Mouse (Mus musculus) liver, embryonic 15.5 days (tissue): ENCODE measurements around the gene Nlgn1. TPM values are rescaled to one million over a fixed set of nuclear protein-coding genes. Genes with fewer than 3 reads are reported as not detected.

Experiments used
- ATAC-seq: fragments of 200-750 bp; cut with Nextera tagmentation; 2 replicates; pipeline ENCODE4 v1.8.0; 2017; ENCODE audit warnings: moderate number of reproducible peaks, mild to moderate bottlenecking, moderate library complexity; ENCODE audit not compliant: insufficient read depth
- H3K27ac ChIP-seq: fragments of 300-500 bp; sonication (generic); replicated peaks from 2 replicates; pipeline ENCODE4 v1.5.1; 2015; ENCODE audit warnings: mild to moderate bottlenecking, inconsistent platforms
- H3K27me3 ChIP-seq: fragments of 300-500 bp; sonication (generic); 2 replicates; pipeline ENCODE4 v1.6.1; 2015; ENCODE audit warnings: mild to moderate bottlenecking, inconsistent platforms
- H3K36me3 ChIP-seq: fragments of 300-500 bp; sonication (generic); replicated peaks from 2 replicates; pipeline ENCODE4 v1.6.1; 2015; ENCODE audit warnings: moderate library complexity, mild to moderate bottlenecking, inconsistent platforms
- H3K4me1 ChIP-seq: fragments of 300-500 bp; sonication (generic); replicated peaks from 2 replicates; pipeline ENCODE4 v1.6.1; 2015; ENCODE audit warnings: inconsistent platforms
- H3K4me2 ChIP-seq: fragments of 300-500 bp; sonication (generic); 2 replicates; pipeline ENCODE4 v1.6.1; 2015; ENCODE audit warnings: moderate library complexity, mild to moderate bottlenecking, inconsistent platforms
- H3K4me3 ChIP-seq: fragments of 300-500 bp; sonication (generic); replicated peaks from 2 replicates; pipeline ENCODE4 v1.5.1; 2015; ENCODE audit warnings: mild to moderate bottlenecking, inconsistent platforms
- H3K9ac ChIP-seq: fragments of 300-500 bp; sonication (generic); 2 replicates; pipeline ENCODE4 v1.6.1; 2015; ENCODE audit warnings: moderate library complexity, mild to moderate bottlenecking, inconsistent platforms
- H3K9me3 ChIP-seq: fragments of 300-500 bp; sonication (generic); replicated peaks from 2 replicates; pipeline ENCODE4 v1.6.1; 2016; ENCODE audit warnings: inconsistent platforms
- WGBS: fragments of 180-500 bp; shearing (Covaris S2); methylation state at CpG from one replicate; pipeline ENCODE4 v1.1.7; 2015; ENCODE audit warnings: mixed read lengths; ENCODE audit not compliant: insufficient replicate concordance; 5-methylcytosine and 5-hydroxymethylcytosine counted together
- polyA plus RNA-seq: library from polyadenylated mRNA; unstranded; fragments of >200 nt; fragmentation: Nextera tagmentation; extraction: Ambion mirVana; gene quantifications from 2 replicates; pipeline ENCODE4 v1.2.1, GENCODE M21; 2015

The Nlgn1 gene
- polyA plus RNA-seq, 1 experiment from 2014 or later, result 0.05 TPM

DNA sequence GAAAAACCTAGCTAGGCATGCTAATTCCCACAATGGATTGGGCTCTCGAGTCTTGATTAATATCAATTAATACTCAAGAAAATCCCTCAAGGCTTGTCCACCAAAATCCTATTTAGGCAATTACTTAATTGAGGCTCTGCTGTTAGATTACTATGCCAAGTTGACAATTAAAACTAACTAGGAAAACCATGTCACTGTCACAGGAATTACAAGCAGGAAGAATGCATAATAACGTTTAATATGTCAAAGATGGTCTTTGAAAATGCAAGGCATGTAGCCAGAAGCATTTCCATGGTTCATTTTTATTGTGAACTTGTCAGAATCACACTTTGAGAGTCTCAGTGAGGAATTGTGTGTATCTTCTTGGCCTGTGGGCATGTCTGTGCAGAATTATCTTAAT is 289.3 kb downstream of the Nlgn1 start:
- no peaks in the 10 kb centered on the region for H3K9me3 ChIP-seq
- no peak overlapping the region for H3K9ac ChIP-seq
- H3K4me1 ChIP-seq, result no peaks in the 10 kb centered on the region
- 41% methylated on average over 2 of the region's 2 CpGs for WGBS
- H3K4me3 ChIP-seq, result no peak overlapping the region
- H3K4me2 ChIP-seq, result no peak overlapping the region
- no peak for ATAC-seq
- no peak overlapping the region for H3K27ac ChIP-seq
- H3K36me3 ChIP-seq, result no peaks in the 10 kb centered on the region
- H3K27me3 ChIP-seq, result no peaks in the 10 kb centered on the region

DNA sequence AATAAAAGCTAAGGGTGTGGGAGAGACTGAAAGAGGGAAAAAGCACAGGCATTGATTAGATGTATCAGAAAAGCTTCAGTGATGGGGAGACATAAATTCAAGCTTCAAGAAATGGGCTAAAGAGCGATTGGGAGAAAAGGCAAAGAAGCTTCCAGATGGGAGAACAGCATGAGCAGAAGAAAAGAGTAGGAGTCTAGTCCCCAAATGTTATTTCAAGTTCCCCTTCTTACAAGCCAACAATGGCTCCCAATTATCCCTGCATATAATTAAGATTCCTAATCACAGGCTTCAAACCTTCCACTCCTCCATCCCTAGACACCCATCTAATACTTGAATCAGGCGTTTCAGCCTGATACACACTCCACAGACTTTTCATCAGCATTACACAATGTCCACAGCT is 292.6 kb downstream of the Nlgn1 start:
- H3K27me3 ChIP-seq, result no peaks in the 10 kb centered on the region
- no peak overlapping the region for H3K4me2 ChIP-seq
- no peaks in the 10 kb centered on the region for H3K4me1 ChIP-seq
- no peak for ATAC-seq
- no peak overlapping the region for H3K9ac ChIP-seq
- no peaks in the 10 kb centered on the region for H3K36me3 ChIP-seq
- 46% methylated on average over 2 of the region's 2 CpGs for WGBS
- no peaks in the 10 kb centered on the region for H3K9me3 ChIP-seq
- H3K27ac ChIP-seq, result no peak overlapping the region
- H3K4me3 ChIP-seq, result no peak overlapping the region

DNA sequence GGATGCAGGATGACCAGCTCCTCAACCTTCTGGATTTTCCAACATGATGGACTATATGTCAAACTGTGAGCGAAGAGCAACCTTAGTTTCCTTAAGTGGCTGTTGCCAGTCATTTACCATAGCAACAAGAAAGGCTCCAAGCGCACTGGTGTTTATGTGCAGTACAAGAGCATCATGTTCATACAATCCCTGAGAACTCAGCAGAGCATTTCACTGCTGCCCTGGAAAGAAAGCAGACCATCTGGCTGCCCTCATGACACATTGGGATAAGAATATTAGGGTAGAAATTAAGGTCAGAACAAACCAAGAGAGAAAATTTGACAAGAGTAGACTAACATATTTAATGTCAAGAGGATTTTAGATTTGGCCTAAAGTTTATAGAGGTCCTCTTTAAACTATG is 306.2 kb downstream of the Nlgn1 start:
- H3K4me1 ChIP-seq, result no peaks in the 10 kb centered on the region
- no peaks in the 10 kb centered on the region for H3K36me3 ChIP-seq
- no peak overlapping the region for H3K9ac ChIP-seq
- H3K4me3 ChIP-seq, result no peak overlapping the region
- H3K4me2 ChIP-seq, result no peak overlapping the region
- ATAC-seq, result no peak
- WGBS, result 59% methylated on average over 2 of the region's 2 CpGs
- no peak overlapping the region for H3K27ac ChIP-seq
- no peaks in the 10 kb centered on the region for H3K9me3 ChIP-seq
- H3K27me3 ChIP-seq, result no peaks in the 10 kb centered on the region

DNA sequence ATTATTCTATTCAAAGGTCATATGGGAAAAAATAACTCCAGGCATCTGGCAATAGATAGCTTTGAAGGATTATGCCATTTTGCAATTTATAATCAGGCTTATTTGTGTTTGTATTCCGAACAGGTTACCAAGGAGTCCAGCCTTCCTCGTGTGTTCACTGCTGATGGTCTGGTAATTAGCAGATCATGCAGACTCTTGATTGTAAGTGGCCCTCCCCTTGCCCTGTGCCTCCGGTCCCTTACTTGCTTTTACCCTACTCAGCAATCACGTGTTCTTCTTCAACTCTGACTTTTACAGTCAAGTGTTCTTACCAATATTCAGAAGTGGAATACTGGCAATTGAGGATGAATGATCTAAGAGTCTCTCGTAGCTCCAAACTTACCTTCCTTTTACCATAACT is 309.0 kb downstream of the Nlgn1 start:
- Histone ChIP-seq H3K27ac (no peak overlapping the region), H3K9me3 (no peaks in the 10 kb centered on the region), H3K27me3 (no peaks in the 10 kb centered on the region), H3K4me3 (no peak overlapping the region), H3K4me1 (no peaks in the 10 kb centered on the region), H3K4me2 (no peak overlapping the region), H3K9ac (no peak overlapping the region), H3K36me3 (no peaks in the 10 kb centered on the region)
- ATAC-seq, result no peak
- 51% methylated on average over 5 of the region's 5 CpGs for WGBS

DNA sequence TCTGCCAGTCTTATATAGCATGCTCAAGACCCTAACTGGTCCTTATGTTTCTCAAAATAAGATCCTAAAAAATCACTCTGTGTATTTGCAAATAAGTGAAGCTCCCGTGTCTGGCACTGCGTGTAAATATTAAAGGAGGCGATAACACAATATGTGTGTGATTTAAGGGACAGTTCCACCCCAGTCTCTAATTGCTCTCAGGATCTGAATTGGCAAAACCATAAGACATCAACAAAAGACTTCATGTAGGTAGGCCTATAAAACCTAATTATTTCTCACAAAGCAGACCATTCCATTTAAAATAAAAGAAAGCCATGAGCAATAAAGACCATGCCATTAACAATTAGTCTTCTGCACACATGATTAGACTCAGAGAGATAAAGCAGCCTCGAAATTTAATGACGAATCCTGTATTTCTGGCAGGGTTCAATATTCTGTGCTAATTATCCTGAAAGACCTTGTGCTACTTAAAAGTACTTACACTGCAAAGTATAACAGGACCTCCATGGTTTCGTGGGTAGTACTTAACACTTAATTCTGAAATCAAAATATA is 310.6 kb downstream of the Nlgn1 start:
- no peak overlapping the region for H3K4me2 ChIP-seq
- H3K9ac ChIP-seq, result no peak overlapping the region
- ATAC-seq, result no peak
- 60% methylated on average over 6 of the region's 6 CpGs for WGBS
- H3K36me3 ChIP-seq, result no peaks in the 10 kb centered on the region
- no peak overlapping the region for H3K4me3 ChIP-seq
- no peak overlapping the region for H3K27ac ChIP-seq
- H3K9me3 ChIP-seq, result no peaks in the 10 kb centered on the region
- no peaks in the 10 kb centered on the region for H3K4me1 ChIP-seq
- H3K27me3 ChIP-seq, result no peaks in the 10 kb centered on the region

DNA sequence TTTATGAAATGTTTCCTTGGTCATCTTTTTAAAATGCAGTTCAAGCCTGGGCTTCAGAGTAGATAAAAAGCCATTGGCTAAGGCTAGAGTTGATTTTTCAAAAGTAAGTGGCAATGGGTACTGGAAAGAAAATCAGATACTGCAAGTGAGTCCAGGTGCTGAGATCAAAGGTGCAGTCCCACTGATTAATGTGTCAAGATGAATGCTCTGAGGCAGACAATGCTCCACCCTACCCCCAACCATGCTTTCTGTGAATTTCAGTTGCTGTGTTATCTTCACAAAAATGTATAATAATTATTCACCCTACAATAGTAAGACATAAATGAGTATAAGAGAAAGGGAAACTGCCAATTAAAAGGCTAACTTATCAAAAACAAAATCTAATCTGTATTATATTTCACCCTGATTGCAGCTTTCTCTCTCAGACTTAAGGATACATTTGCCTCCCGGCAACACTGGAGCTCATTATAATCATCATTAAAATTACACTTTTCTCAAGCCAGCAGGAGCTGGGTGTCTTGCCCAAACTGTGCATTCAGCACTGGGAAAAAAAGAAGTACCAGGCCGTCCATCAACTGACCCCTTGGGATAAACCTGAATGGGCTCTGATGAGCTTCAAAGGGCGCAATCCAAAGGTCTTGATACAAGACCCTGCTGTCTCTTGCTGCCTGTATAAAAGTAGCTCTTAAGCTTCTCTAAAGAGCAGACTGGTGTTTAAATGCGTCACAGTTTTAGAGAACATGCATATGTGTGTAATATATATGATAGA is 320.8 kb downstream of the Nlgn1 start:
- Histone ChIP-seq H3K9me3 (no peaks in the 10 kb centered on the region), H3K4me1 (no peaks in the 10 kb centered on the region), H3K27ac (no peak overlapping the region), H3K27me3 (no peaks in the 10 kb centered on the region), H3K9ac (no peak overlapping the region), H3K4me2 (no peak overlapping the region), H3K4me3 (no peak overlapping the region), H3K36me3 (no peaks in the 10 kb centered on the region)
- 52% methylated on average over 4 of the region's 4 CpGs for WGBS
- ATAC-seq, result no peak

DNA sequence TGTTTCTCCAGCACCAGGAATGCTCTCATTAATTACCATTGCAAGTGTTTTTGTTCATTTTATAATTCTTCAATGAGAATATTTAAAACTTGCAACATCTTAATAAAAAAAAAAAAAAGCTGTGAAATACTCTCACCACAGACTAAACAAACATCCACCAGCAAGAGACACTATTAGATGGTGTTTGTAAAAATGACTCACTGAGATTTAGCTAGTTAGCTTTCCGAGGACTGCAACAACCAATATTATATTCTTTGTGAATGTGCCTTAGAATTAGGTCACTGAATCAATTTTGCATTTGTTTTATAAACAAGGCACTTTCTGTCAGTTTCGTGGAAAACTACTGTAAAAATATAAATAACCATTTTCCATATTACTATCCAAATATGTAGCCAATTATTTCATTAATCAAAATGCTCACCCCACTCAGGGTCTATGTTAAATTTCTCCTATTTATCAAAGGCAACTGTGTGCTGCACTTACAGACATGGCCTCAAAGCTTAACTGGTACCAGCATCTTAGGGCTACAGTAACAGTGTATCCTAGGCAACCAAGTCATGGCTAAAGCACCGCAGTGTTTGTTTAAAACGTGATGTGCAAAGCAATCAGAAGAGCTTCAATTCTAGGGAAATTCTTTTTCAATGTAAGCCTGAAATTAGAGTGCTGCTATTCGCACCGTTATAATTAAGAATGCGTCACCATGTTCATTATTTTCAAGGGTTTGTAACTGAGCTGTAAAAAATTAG is 329.2 kb downstream of the Nlgn1 start:
- H3K36me3 ChIP-seq, result no peaks in the 10 kb centered on the region
- H3K4me2 ChIP-seq, result no peak overlapping the region
- ATAC-seq, result no peak
- no peak overlapping the region for H3K4me3 ChIP-seq
- H3K27me3 ChIP-seq, result no peaks in the 10 kb centered on the region
- 60% methylated on average over 7 of the region's 7 CpGs for WGBS
- no peak overlapping the region for H3K27ac ChIP-seq
- H3K4me1 ChIP-seq, result no peaks in the 10 kb centered on the region
- H3K9ac ChIP-seq, result no peak overlapping the region
- H3K9me3 ChIP-seq, result no peaks in the 10 kb centered on the region

DNA sequence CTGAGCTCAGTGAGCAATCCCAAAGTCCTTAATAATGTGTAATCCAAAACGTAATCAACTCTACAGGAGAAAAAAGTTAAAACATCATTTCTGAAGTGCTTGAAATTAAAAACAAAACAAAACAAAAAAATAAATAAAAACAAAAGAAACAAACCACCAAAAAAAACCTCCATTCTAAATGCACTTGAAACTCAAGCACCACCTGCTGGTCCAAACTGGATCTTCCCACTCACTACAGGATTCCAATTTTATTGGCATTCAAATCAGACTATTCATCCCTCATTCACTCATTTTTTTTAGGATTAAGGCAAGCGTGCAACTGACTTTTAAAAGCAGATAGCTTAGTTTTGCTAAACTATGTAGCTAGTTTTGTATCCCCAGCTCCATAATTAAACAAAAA is 329.9 kb downstream of the Nlgn1 start:
- no peak for ATAC-seq
- Histone ChIP-seq H3K4me1 (no peaks in the 10 kb centered on the region), H3K27me3 (no peaks in the 10 kb centered on the region), H3K4me3 (no peak overlapping the region), H3K27ac (no peak overlapping the region), H3K4me2 (no peak overlapping the region), H3K9me3 (no peaks in the 10 kb centered on the region), H3K9ac (no peak overlapping the region), H3K36me3 (no peaks in the 10 kb centered on the region)
- 24% methylated on average over 2 of the region's 2 CpGs for WGBS

DNA sequence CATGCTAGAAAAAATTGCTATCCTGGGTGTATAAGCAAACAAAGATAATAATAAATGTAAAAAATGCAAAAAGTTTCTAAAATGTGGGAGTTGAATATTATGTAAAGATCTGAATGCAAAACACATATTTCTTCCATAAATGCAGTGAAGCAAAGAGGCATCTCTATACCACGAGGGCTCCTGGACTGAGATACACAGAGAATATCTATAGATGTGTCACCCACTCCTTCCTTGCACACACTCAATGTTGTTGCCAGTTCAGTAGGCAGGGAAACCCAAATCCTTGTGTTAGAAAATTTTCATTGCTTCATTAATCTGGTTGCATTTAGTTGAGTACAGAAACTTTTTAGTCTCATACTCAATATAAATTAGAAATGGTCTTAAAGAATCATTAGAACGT is 364.7 kb downstream of the Nlgn1 start:
- no peak overlapping the region for H3K27ac ChIP-seq
- H3K4me2 ChIP-seq, result no peak overlapping the region
- no peak overlapping the region for H3K9ac ChIP-seq
- H3K9me3 ChIP-seq, result no peaks in the 10 kb centered on the region
- H3K36me3 ChIP-seq, result no peaks in the 10 kb centered on the region
- H3K27me3 ChIP-seq, result no peaks in the 10 kb centered on the region
- H3K4me1 ChIP-seq, result no peaks in the 10 kb centered on the region
- no peak overlapping the region for H3K4me3 ChIP-seq
- ATAC-seq, result no peak
- WGBS, result 51% methylated on average over 2 of the region's 2 CpGs

DNA sequence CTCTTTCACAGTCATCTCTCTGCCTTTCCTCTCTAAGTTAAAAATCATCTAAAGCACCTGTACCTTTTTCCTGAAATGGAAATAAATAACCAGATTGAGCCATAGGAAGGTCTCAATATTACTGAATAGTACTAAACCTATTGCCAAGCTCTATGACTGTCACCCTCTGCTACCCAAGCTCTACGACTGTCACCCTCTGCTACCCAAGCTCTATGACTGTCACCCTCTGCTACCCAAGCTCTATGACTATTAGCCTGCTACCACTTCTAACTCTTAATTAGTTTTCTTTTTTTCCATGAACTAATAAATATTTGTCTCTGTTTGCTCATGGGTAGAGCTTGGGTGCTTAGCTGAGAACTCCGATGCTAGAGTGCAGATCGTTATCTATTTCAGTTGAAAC is 368.0 kb downstream of the Nlgn1 start:
- H3K4me2 ChIP-seq, result no peak overlapping the region
- no peak overlapping the region for H3K4me3 ChIP-seq
- H3K4me1 ChIP-seq, result no peaks in the 10 kb centered on the region
- no peaks in the 10 kb centered on the region for H3K36me3 ChIP-seq
- H3K27me3 ChIP-seq, result no peaks in the 10 kb centered on the region
- ATAC-seq, result no peak
- WGBS, result 76% methylated on average over 3 of the region's 3 CpGs
- H3K9ac ChIP-seq, result no peak overlapping the region
- no peaks in the 10 kb centered on the region for H3K9me3 ChIP-seq
- H3K27ac ChIP-seq, result no peak overlapping the region

DNA sequence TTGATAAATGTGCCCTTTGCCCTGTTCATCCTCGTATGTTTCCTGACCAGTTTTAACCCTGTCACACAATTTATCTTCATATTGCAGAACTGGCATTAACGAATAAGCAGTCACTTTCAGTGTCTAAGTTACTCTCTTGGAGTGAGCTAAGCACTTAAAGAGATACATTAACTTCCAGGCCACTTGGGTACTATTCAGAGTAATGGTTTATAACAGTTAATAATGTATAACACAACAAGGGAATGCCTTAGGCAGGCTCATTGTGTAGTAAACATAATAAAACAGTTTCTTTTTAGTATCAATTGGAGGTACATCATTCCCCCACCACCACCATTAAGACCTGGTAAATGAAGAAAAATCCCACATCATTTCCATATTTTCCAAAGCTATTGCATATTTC is 368.7 kb downstream of the Nlgn1 start:
- WGBS, result 50% methylated on average over 2 of the region's 2 CpGs
- Histone ChIP-seq H3K36me3 (no peaks in the 10 kb centered on the region), H3K9ac (no peak overlapping the region), H3K9me3 (no peaks in the 10 kb centered on the region), H3K4me2 (no peak overlapping the region), H3K27ac (no peak overlapping the region), H3K4me1 (no peaks in the 10 kb centered on the region), H3K27me3 (no peaks in the 10 kb centered on the region), H3K4me3 (no peak overlapping the region)
- ATAC-seq, result no peak
